Mouse (Mus musculus): Measurements from ENCODE around the gene Slc4a3. TPM values are rescaled to one million over a fixed set of nuclear protein-coding genes. Genes with fewer than 3 reads are reported as not detected.
A peak's percentile ranks its signal among the peaks of the same experiment; 100 is the strongest.

The Slc4a3 gene
- polyA plus RNA-seq, 1 experiment from 2014 or later, result 15.0 TPM

DNA sequence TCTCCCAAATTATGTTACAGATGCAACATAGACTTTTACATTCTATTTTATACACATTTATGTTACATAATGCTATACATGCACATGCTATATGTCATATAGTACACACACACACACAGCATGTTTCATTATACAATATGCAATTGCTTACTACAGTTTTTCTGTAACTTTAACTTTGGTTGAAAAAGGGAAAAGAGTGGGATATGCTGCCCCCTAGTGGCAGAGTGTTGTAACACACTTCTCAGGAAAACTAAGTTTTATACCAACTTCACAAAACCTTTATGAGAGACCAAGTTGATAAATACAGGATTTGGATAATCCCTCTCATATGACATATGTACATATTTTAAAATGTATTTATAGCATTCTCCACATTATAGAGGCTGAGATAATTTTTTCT, 51.6 kb downstream of the Slc4a3 start:
- H3K27me3 ChIP-seq (ENCODE audit: poor library complexity, severe bottlenecking), result peaks cover 43% of the 10 kb centered on the region
- H3K9me3 ChIP-seq, result no peaks in the 10 kb centered on the region
- H3K36me3 ChIP-seq (replicated peaks), result no peaks in the 10 kb centered on the region
- no peak for DNase-seq (ENCODE audit: extremely low spot score, low spot score)
- no peak overlapping the region for H3K4me3 ChIP-seq
- H3K27ac ChIP-seq, result no peak overlapping the region
- peaks cover 11% of the 10 kb centered on the region for H3K4me1 ChIP-seq

DNA sequence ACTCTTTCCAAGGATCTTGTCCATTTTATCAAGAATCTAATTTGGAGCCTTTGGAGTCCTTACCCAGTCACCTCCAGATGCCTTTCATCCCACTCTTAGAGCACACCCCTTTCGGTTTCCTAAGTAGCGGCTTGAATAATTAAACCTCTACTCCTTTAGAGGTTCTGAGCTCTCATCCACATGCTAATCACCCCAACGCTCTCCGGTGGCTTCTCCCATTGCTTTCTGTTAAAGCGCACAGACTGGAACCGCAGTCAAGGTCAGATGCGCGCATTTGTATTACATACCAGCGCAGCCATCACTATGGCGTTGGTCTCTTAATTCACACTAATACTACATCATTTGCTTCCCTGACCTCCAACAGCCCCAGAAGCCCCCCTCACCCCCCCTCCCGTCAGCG, 55.7 kb downstream of the Slc4a3 start:
- no peak for DNase-seq (ENCODE audit: extremely low spot score, low spot score)
- H3K27me3 ChIP-seq (ENCODE audit: poor library complexity, severe bottlenecking), result peaks cover 35% of the 10 kb centered on the region
- H3K36me3 ChIP-seq (replicated peaks), result no peaks in the 10 kb centered on the region
- 10% methylated on average over 11 of the region's 12 CpGs for WGBS
- no peak overlapping the region for H3K27ac ChIP-seq
- no peak overlapping the region for H3K4me3 ChIP-seq
- H3K4me1 ChIP-seq, result peaks cover 16% of the 10 kb centered on the region
- H3K9me3 ChIP-seq, result no peaks in the 10 kb centered on the region

DNA sequence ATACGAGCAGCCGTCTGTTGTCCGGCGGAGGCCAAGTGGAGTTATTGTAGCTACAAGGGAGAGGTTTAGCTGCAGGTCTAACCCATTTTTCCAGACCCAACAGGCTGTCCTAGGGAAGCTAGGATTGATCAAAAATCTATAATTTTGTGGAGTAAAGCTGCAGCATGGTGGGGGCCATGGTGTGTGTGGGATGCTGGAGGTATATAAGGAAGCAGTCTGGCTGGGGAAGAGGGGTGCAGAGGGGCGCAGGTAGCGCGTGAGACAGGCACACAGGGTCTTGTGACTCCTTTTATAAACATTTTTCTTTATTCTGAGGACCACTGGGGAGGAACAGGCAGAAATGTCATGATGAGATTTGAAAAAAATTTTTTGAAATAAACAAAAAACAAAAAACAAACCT, 57.5 kb downstream of the Slc4a3 start:
- no peaks in the 10 kb centered on the region for H3K36me3 ChIP-seq (replicated peaks)
- H3K4me1 ChIP-seq, result peaks cover 17% of the 10 kb centered on the region
- H3K27me3 ChIP-seq (ENCODE audit: poor library complexity, severe bottlenecking), result peaks cover 35% of the 10 kb centered on the region
- H3K4me3 ChIP-seq, result no peak overlapping the region
- 91% methylated on average over 7 of the region's 7 CpGs for whole genome bisulfite sequencing
- no peak overlapping the region for H3K27ac ChIP-seq
- no peaks in the 10 kb centered on the region for H3K9me3 ChIP-seq
- DNase-seq (ENCODE audit: extremely low spot score, low spot score), result no peak

DNA sequence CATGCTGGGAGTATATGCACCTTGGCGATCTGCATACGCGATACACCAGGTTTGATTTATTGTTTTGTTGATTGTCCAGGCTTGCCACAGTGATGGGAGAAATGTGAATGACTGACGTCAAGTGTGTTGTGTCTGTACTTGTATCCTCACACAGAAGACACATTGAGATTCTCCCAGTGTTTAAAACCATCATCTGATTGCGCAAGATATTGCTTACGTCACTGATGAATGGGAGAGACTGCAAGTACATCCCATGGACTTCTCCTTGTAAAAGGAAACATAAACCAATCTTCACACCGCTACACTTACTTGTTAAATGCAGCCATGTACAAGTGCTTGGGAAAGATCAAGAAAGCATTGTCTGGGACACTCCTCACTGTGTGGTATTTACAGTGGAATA, 62.2 kb downstream of the Slc4a3 start:
- no peak for DNase-seq (ENCODE audit: extremely low spot score, low spot score)
- Histone ChIP-seq H3K4me1 (peaks cover 44% of the 10 kb centered on the region), H3K27me3 (ENCODE audit: poor library complexity, severe bottlenecking) (0 out of 2 replicates have a peak, but pooled peaks cover 3% of the 10 kb centered on the region), H3K4me3 (no peak overlapping the region), H3K9me3 (no peaks in the 10 kb centered on the region), H3K36me3 (replicated peaks) (no peaks in the 10 kb centered on the region), H3K27ac (peak overlapping the region; percentile 2; the same call in 1 of the 2 replicates)
- WGBS, result 93% methylated on average over 7 of the region's 7 CpGs

DNA sequence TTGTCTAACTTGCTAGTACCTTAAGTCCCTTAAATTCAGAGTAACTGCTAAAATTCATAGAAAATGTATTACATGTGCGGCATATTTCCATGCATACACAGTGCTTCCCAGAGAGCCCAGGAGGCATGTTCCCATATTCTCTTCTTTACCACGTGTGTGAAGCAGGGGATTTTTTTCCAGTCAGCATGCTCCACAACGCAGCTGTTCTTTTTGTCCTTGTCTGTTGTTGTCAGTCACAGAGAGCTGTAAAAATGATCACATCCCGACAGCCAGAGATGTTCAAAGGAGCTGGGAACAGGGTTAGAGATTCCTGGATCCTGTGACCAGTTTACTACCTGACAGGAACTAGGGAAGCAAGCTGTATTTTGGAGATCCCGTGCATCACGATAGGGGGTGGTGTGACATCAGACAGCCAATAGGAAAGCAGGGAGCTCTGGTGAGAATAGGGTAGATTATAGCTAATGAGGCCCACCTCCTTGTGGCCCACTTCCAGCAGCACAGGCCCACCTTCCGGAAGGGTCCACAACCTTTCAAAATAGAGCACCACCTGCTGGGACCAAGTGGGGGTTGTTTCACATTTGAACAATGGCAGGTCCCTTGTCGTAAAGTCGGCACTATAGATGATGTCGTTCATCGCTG, 62.7 kb downstream of the Slc4a3 start:
- 82% methylated on average over 11 of the region's 11 CpGs for WGBS
- Histone ChIP-seq H3K36me3 (replicated peaks) (no peaks in the 10 kb centered on the region), H3K4me1 (peaks cover 41% of the 10 kb centered on the region), H3K9me3 (no peaks in the 10 kb centered on the region), H3K27ac (peak overlapping the region; percentile 2; the same call in 1 of the 2 replicates), H3K27me3 (ENCODE audit: poor library complexity, severe bottlenecking) (no peaks in the 10 kb centered on the region), H3K4me3 (no peak overlapping the region)
- DNase-seq (ENCODE audit: extremely low spot score, low spot score), result no peak

DNA sequence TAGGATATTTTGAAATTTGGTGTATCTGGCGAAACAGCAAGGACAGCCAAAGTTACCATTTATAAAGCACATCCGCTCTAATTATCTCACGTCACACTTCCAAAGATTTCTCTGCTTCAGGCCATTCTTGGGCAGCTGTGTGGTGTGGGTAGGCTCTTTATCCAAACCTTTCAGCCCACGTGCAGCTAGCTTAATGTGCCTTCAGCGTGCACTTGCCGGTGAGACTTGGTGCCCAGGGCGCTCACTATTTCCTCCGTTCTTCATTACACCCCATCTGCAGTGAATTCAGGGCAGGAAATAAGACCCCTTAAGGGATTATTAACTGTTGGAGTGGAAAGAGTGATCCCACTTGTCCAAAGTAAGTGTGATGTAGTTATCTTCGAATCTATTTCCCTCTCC, 63.2 kb downstream of the Slc4a3 start:
- H3K4me1 ChIP-seq, result peaks cover 41% of the 10 kb centered on the region
- WGBS, result 78% methylated on average over 9 of the region's 9 CpGs
- H3K9me3 ChIP-seq, result no peaks in the 10 kb centered on the region
- peak overlapping the region; percentile 2; the same call in 1 of the 2 replicates for H3K27ac ChIP-seq
- H3K36me3 ChIP-seq (replicated peaks), result no peaks in the 10 kb centered on the region
- no peak for DNase-seq (ENCODE audit: extremely low spot score, low spot score)
- no peaks in the 10 kb centered on the region for H3K27me3 ChIP-seq (ENCODE audit: poor library complexity, severe bottlenecking)
- no peak overlapping the region for H3K4me3 ChIP-seq

DNA sequence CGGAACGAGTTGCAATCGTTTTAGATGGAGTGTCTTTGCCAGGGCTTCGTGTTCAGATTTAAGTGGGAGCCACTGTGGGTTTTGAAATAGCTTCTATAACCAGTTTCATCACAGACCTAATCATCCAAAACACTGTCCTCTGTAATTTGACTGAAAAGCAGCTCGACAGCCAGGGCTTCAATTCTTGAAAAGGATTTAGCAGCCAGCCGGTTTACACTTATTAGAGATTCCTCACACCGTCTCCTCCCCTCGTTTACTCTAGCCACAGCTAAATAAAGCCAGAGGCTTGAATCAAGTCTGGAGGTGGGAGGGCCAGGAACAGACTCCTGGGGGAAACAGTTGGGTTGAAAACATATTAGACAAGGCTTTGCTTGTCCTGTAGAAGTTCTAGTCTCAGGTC, 64.5 kb downstream of the Slc4a3 start:
- no peak for DNase-seq (ENCODE audit: extremely low spot score, low spot score)
- WGBS, result 37% methylated on average over 8 of the region's 8 CpGs
- Histone ChIP-seq H3K27ac (peak overlapping the region; percentile 72), H3K4me1 (peaks cover 41% of the 10 kb centered on the region), H3K9me3 (no peaks in the 10 kb centered on the region), H3K27me3 (ENCODE audit: poor library complexity, severe bottlenecking) (no peaks in the 10 kb centered on the region), H3K4me3 (no peak overlapping the region), H3K36me3 (replicated peaks) (no peaks in the 10 kb centered on the region)

Other genes starting within 250 kb of the Slc4a3 start
- 124 and 126 TPM in 2 replicates for gene Dnpep, start 228.3 kb upstream of the Slc4a3 start, polyA plus RNA-seq (2016; fragmentation: Nextera tagmentation; extraction: Ambion mirVana)
- 2.6 and 4.3 TPM in 2 replicates for gene Des, start 185.9 kb upstream of the Slc4a3 start, polyA plus RNA-seq (2016; fragmentation: Nextera tagmentation; extraction: Ambion mirVana)
- gene Speg, start 171.0 kb upstream of the Slc4a3 start, polyA plus RNA-seq (2016; fragmentation: Nextera tagmentation; extraction: Ambion mirVana), result 23.2 and 29.3 TPM in 2 replicates
- gene Gmppa, start 110.3 kb upstream of the Slc4a3 start, polyA plus RNA-seq (2016; fragmentation: Nextera tagmentation; extraction: Ambion mirVana), result 55.9 and 60.1 TPM in 2 replicates
- 3.1 and 3.4 TPM in 2 replicates for gene Asic4, start 95.8 kb upstream of the Slc4a3 start, polyA plus RNA-seq (2016; fragmentation: Nextera tagmentation; extraction: Ambion mirVana)
- 20.1 and 20.5 TPM in 2 replicates for gene Chpf, start 67.0 kb upstream of the Slc4a3 start, polyA plus RNA-seq (2016; fragmentation: Nextera tagmentation; extraction: Ambion mirVana)
- 4.5 and 6.1 TPM in 2 replicates for gene Tmem198, start 66.7 kb upstream of the Slc4a3 start, polyA plus RNA-seq (2016; fragmentation: Nextera tagmentation; extraction: Ambion mirVana)
- gene Obsl1, start 39.8 kb upstream of the Slc4a3 start, polyA plus RNA-seq (2016; fragmentation: Nextera tagmentation; extraction: Ambion mirVana), result 34.5 and 35.8 TPM in 2 replicates
- gene Inha, start 39.2 kb upstream of the Slc4a3 start, polyA plus RNA-seq (2016; fragmentation: Nextera tagmentation; extraction: Ambion mirVana), result 2.7 and 2.9 TPM in 2 replicates
- 33.2 and 33.5 TPM in 2 replicates for gene Stk11ip, start 24.7 kb upstream of the Slc4a3 start, polyA plus RNA-seq (2016; fragmentation: Nextera tagmentation; extraction: Ambion mirVana)